Mouse (Mus musculus): ENCODE measurements at regions not wholly inside any gene's neighbourhood (a gene's known extent, or its start where the extent isn't known, plus 50 kb on each side); places are given as distances from the start of the nearest gene placed in this dataset.

DNA sequence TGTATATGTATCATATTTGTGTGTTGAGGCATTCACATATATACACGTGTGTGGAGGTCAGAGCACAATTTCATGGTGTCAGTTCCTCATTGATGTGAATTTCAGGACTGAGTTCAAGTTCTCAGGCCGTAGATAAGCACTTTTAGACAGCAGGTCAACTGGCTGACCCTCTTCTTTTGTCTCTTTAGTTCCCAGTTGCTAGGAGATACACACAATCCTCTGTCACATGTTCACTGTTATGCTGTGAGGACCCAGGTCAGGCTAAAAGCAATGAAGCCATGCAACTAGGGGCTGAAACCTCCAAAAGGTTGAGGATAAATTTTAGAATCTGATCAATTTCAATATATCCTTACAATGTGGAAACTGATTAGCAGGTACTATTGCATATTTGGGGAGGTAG, 783.5 kb downstream of the Galc start:
- Histone ChIP-seq H3K9me3 (replicated peaks; ENCODE audit: control insufficient read depth, low read length) (no peaks in the 10 kb centered on the region), H3K36me3 (ENCODE audit: control insufficient read depth, insufficient read depth, low read length) (no peaks in the 10 kb centered on the region), H3K27me3 (ENCODE audit: control insufficient read depth, insufficient read depth, low read length) (no peaks in the 10 kb centered on the region), H3K9ac (ENCODE audit: low read depth, low read length) (no peak overlapping the region), H3K27ac (ENCODE audit: low read depth, low read length) (no peak overlapping the region), H3K4me3 (ENCODE audit: low read depth, low read length) (no peak overlapping the region), H3K4me1 (ENCODE audit: control insufficient read depth, insufficient read depth, low read length) (no peaks in the 10 kb centered on the region), H3K4me2 (no peak overlapping the region)
- WGBS (ENCODE audit: insufficient replicate concordance) = 65% methylated on average over 2 of the region's 2 CpGs
- ATAC-seq (replicated peaks; ENCODE audit: insufficient number of reproducible peaks, low FRiP score, low TSS enrichment) = no peak

DNA sequence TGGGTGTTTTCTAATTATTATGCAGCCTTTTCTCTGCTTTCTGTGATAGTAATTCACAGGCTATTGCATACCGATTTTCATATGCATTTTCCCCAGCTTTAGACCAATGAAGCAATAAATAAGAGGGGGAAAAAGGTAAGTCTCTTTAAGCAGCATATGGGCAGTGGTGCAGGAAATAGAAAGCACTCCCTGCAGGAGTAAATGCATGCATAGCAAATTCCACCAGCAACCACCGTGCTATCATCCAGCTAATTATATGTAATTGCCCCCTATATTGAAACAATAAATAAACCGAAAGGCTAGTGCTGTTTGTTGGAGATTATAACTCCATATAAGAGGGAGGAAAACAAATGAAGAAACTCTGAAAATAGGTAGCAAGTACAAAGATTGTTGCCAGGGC, 790.1 kb downstream of the Galc start:
- H3K4me2 ChIP-seq = no peak overlapping the region
- H3K27ac ChIP-seq (ENCODE audit: low read depth, low read length) = no peak overlapping the region
- H3K9me3 ChIP-seq (replicated peaks; ENCODE audit: control insufficient read depth, low read length) = no peaks in the 10 kb centered on the region
- ATAC-seq (replicated peaks; ENCODE audit: insufficient number of reproducible peaks, low FRiP score, low TSS enrichment) = no peak
- H3K36me3 ChIP-seq (ENCODE audit: control insufficient read depth, insufficient read depth, low read length) = no peaks in the 10 kb centered on the region
- H3K4me3 ChIP-seq (ENCODE audit: low read depth, low read length) = no peak overlapping the region
- 68% methylated on average over 3 of the region's 3 CpGs for WGBS (ENCODE audit: insufficient replicate concordance)
- H3K9ac ChIP-seq (ENCODE audit: low read depth, low read length) = no peak overlapping the region
- H3K27me3 ChIP-seq (ENCODE audit: control insufficient read depth, insufficient read depth, low read length) = no peaks in the 10 kb centered on the region
- H3K4me1 ChIP-seq (ENCODE audit: control insufficient read depth, insufficient read depth, low read length) = no peaks in the 10 kb centered on the region

DNA sequence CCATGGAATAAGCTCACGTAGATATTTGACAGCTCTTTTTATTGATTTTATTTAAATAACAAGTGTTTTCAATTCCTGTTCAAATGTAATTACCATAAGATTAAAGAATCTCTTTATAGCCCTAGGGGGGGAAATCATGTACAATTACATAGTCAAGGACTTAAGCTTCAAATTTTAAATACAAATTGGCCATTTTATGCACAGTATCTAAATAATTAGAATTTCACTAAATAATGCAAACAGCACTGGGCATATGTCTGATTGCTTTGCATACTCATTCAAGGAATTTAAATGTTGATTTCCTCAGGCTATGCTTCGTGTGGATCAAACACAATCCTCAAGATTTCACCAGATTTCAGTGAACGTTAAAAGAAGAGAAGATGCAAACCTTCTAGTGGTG, 823.1 kb downstream of the Galc start:
- H3K36me3 ChIP-seq (ENCODE audit: control insufficient read depth, insufficient read depth, low read length) = no peaks in the 10 kb centered on the region
- H3K4me1 ChIP-seq (ENCODE audit: control insufficient read depth, insufficient read depth, low read length) = no peaks in the 10 kb centered on the region
- no peak overlapping the region for H3K9ac ChIP-seq (ENCODE audit: low read depth, low read length)
- H3K4me3 ChIP-seq (ENCODE audit: low read depth, low read length) = no peak overlapping the region
- no peaks in the 10 kb centered on the region for H3K9me3 ChIP-seq (replicated peaks; ENCODE audit: control insufficient read depth, low read length)
- H3K4me2 ChIP-seq = no peak overlapping the region
- H3K27me3 ChIP-seq (ENCODE audit: control insufficient read depth, insufficient read depth, low read length) = no peaks in the 10 kb centered on the region
- no peak overlapping the region for H3K27ac ChIP-seq (ENCODE audit: low read depth, low read length)
- no peak for ATAC-seq (replicated peaks; ENCODE audit: insufficient number of reproducible peaks, low FRiP score, low TSS enrichment)
- WGBS (ENCODE audit: insufficient replicate concordance) = 82% methylated on average over 3 of the region's 3 CpGs

DNA sequence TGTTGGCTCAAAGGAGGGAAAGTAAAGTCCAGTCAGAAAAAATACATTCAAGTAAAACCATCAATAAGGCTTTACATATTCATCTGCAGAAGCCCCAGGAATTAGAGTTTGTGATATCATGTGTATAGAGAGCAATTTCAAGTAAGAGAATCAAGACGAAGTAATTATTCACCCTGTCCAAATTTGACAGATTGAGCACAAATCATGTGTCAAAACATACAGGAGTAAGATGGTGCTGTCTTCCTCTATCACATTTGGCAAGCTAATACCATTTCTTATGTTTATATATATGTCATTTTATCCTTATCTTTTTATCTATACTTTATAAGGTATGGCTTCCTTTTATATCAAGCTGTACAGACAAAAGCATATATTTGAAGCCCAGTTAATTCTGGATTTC, 825.2 kb downstream of the Galc start:
- no peak for ATAC-seq (replicated peaks; ENCODE audit: insufficient number of reproducible peaks, low FRiP score, low TSS enrichment)

GRCm38 (mm10) chr12:97432704-97433103, 826.6 kb downstream of the Galc start:
- Histone ChIP-seq H3K4me2 (no peak overlapping the region), H3K27ac (ENCODE audit: low read depth, low read length) (no peak overlapping the region), H3K4me1 (ENCODE audit: control insufficient read depth, insufficient read depth, low read length) (no peaks in the 10 kb centered on the region), H3K27me3 (ENCODE audit: control insufficient read depth, insufficient read depth, low read length) (no peaks in the 10 kb centered on the region), H3K4me3 (ENCODE audit: low read depth, low read length) (no peak overlapping the region), H3K9ac (ENCODE audit: low read depth, low read length) (no peak overlapping the region), H3K36me3 (ENCODE audit: control insufficient read depth, insufficient read depth, low read length) (no peaks in the 10 kb centered on the region), H3K9me3 (replicated peaks; ENCODE audit: control insufficient read depth, low read length) (no peaks in the 10 kb centered on the region)
- no peak for ATAC-seq (replicated peaks; ENCODE audit: insufficient number of reproducible peaks, low FRiP score, low TSS enrichment)
- 85% methylated on average over 4 of the region's 4 CpGs for WGBS (ENCODE audit: insufficient replicate concordance)

More for the DNA sequence above, 825.2 kb downstream of the Galc start:
- no peak overlapping the region for H3K4me2 ChIP-seq
- H3K27me3 ChIP-seq (ENCODE audit: control insufficient read depth, insufficient read depth, low read length) = no peaks in the 10 kb centered on the region
- no peaks in the 10 kb centered on the region for H3K36me3 ChIP-seq (ENCODE audit: control insufficient read depth, insufficient read depth, low read length)
- H3K4me3 ChIP-seq (ENCODE audit: low read depth, low read length) = no peak overlapping the region
- H3K9me3 ChIP-seq (replicated peaks; ENCODE audit: control insufficient read depth, low read length) = no peaks in the 10 kb centered on the region
- H3K27ac ChIP-seq (ENCODE audit: low read depth, low read length) = no peak overlapping the region
- WGBS (ENCODE audit: insufficient replicate concordance) = 76% methylated on average over 1 of the region's 1 CpGs
- H3K4me1 ChIP-seq (ENCODE audit: control insufficient read depth, insufficient read depth, low read length) = no peaks in the 10 kb centered on the region
- no peak overlapping the region for H3K9ac ChIP-seq (ENCODE audit: low read depth, low read length)

GRCm38 (mm10) chr12:97428252-97428651, 831.0 kb downstream of the Galc start:
- no peaks in the 10 kb centered on the region for H3K9me3 ChIP-seq (replicated peaks; ENCODE audit: control insufficient read depth, low read length)
- no peak overlapping the region for H3K4me3 ChIP-seq (ENCODE audit: low read depth, low read length)
- H3K4me1 ChIP-seq (ENCODE audit: control insufficient read depth, insufficient read depth, low read length) = no peaks in the 10 kb centered on the region
- no peaks in the 10 kb centered on the region for H3K36me3 ChIP-seq (ENCODE audit: control insufficient read depth, insufficient read depth, low read length)
- no peak for ATAC-seq (replicated peaks; ENCODE audit: insufficient number of reproducible peaks, low FRiP score, low TSS enrichment)
- H3K4me2 ChIP-seq = no peak overlapping the region
- no peaks in the 10 kb centered on the region for H3K27me3 ChIP-seq (ENCODE audit: control insufficient read depth, insufficient read depth, low read length)
- H3K9ac ChIP-seq (ENCODE audit: low read depth, low read length) = no peak overlapping the region
- no peak overlapping the region for H3K27ac ChIP-seq (ENCODE audit: low read depth, low read length)
- 80% methylated on average over 3 of the region's 3 CpGs for WGBS (ENCODE audit: insufficient replicate concordance)

DNA sequence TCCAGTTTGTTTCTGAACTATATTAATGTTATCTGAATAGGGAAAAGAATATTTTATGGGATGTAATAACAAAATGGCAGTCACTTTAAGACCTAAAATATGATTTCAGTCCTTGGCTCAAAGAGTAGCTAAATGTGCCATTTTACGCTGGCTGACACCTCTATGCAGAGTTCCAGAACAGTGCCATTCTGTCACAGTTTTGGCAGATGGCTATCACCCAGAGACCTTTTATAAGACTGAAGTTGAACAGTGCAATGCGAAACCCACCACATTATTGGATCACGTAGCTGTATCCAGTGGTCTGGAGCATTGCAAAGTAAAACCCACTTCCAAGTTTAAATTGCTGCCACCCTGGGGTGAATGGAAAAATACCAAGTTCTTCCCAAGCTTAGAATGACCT, 834.5 kb downstream of the Galc start:
- Histone ChIP-seq H3K9me3 (replicated peaks; ENCODE audit: control insufficient read depth, low read length) (no peaks in the 10 kb centered on the region), H3K4me3 (ENCODE audit: low read depth, low read length) (no peak overlapping the region), H3K27me3 (ENCODE audit: control insufficient read depth, insufficient read depth, low read length) (no peaks in the 10 kb centered on the region), H3K27ac (ENCODE audit: low read depth, low read length) (no peak overlapping the region), H3K36me3 (ENCODE audit: control insufficient read depth, insufficient read depth, low read length) (no peaks in the 10 kb centered on the region), H3K4me2 (no peak overlapping the region), H3K4me1 (ENCODE audit: control insufficient read depth, insufficient read depth, low read length) (no peaks in the 10 kb centered on the region), H3K9ac (ENCODE audit: low read depth, low read length) (no peak overlapping the region)
- no peak for ATAC-seq (replicated peaks; ENCODE audit: insufficient number of reproducible peaks, low FRiP score, low TSS enrichment)
- 90% methylated on average over 3 of the region's 3 CpGs for WGBS (ENCODE audit: insufficient replicate concordance)

GRCm38 (mm10) chr12:97403440-97403839, 855.8 kb downstream of the Galc start:
- Histone ChIP-seq H3K36me3 (ENCODE audit: control insufficient read depth, insufficient read depth, low read length) (no peaks in the 10 kb centered on the region), H3K9me3 (replicated peaks; ENCODE audit: control insufficient read depth, low read length) (no peaks in the 10 kb centered on the region), H3K4me1 (ENCODE audit: control insufficient read depth, insufficient read depth, low read length) (no peaks in the 10 kb centered on the region), H3K9ac (ENCODE audit: low read depth, low read length) (no peak overlapping the region), H3K4me2 (no peak overlapping the region), H3K4me3 (ENCODE audit: low read depth, low read length) (no peak overlapping the region), H3K27me3 (ENCODE audit: control insufficient read depth, insufficient read depth, low read length) (no peaks in the 10 kb centered on the region), H3K27ac (ENCODE audit: low read depth, low read length) (no peak overlapping the region)
- 15% methylated on average over 3 of the region's 3 CpGs for WGBS (ENCODE audit: insufficient replicate concordance)
- no peak for ATAC-seq (replicated peaks; ENCODE audit: insufficient number of reproducible peaks, low FRiP score, low TSS enrichment)

- ATAC-seq (replicated peaks; ENCODE audit: insufficient number of reproducible peaks, low FRiP score, low TSS enrichment) = no peak
- H3K4me2 ChIP-seq = no peak overlapping the region
- H3K9me3 ChIP-seq (replicated peaks; ENCODE audit: control insufficient read depth, low read length) = no peaks in the 10 kb centered on the region
- no peaks in the 10 kb centered on the region for H3K27me3 ChIP-seq (ENCODE audit: control insufficient read depth, insufficient read depth, low read length)
- H3K27ac ChIP-seq (ENCODE audit: low read depth, low read length) = no peak overlapping the region
- H3K4me1 ChIP-seq (ENCODE audit: control insufficient read depth, insufficient read depth, low read length) = no peaks in the 10 kb centered on the region
- 19% methylated on average over 10 of the region's 10 CpGs for WGBS (ENCODE audit: insufficient replicate concordance)
- no peak overlapping the region for H3K9ac ChIP-seq (ENCODE audit: low read depth, low read length)
- no peaks in the 10 kb centered on the region for H3K36me3 ChIP-seq (ENCODE audit: control insufficient read depth, insufficient read depth, low read length)
- H3K4me3 ChIP-seq (ENCODE audit: low read depth, low read length) = no peak overlapping the region
These were observed 856.6 kb downstream of the Galc start for GRCm38 (mm10) chr12:97402412-97403396.
